Mouse (Mus musculus): ENCODE data around the gene Eea1.
"Not testable (repeated sequence)": the region's sequence is repeated elsewhere in the genome, so short reads cannot be mapped to it uniquely, and the experiment has no call there.

Gene Eea1

DNA sequence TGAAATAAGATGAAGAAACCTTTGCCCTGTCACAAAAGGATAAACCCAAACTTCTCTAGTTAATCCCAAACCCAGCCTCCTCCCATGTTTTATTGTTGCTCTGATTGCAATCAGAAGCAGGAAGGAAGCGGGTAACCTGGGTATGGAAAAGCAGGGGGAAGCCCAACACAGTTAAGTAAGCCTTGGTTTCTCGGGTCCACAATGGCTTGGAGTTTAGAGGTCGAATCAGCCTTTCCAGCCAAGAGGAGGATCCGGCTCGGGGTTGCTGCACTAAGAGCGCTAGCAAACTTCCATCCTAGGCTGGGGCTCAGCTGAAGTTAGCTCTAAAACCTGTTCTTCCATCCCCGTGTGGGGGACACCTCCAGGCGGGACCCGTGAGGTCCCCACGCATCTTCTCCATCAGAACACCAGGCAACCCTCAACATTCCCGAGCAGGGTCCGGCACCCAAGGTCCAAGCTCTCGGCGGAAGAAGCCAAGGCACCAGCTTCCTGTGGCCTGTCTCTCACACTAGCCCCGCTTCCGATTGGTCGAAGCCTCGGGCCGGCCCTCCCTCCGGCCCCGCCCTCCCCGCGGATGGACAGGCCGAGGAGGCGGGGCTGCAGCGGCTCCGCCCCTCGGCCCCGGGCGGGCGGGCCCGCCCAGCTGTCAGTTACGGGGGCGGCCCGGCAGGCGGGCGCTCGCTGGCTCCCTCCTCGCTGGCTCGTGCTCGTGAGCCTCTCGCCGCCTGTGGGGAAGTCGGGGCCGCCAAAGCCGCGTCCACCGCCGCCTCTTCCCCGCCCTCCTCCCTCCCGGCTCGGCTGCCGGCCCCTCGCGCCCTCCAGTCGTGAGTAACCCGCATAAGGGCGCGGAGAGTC is at the start of gene Eea1:
Eea1 (plus strand) TSS at position 605 of the 855 bp plus-strand sequence.
- peak; percentile 96 for DNase-seq (ENCODE audit: low spot score)

DNA sequence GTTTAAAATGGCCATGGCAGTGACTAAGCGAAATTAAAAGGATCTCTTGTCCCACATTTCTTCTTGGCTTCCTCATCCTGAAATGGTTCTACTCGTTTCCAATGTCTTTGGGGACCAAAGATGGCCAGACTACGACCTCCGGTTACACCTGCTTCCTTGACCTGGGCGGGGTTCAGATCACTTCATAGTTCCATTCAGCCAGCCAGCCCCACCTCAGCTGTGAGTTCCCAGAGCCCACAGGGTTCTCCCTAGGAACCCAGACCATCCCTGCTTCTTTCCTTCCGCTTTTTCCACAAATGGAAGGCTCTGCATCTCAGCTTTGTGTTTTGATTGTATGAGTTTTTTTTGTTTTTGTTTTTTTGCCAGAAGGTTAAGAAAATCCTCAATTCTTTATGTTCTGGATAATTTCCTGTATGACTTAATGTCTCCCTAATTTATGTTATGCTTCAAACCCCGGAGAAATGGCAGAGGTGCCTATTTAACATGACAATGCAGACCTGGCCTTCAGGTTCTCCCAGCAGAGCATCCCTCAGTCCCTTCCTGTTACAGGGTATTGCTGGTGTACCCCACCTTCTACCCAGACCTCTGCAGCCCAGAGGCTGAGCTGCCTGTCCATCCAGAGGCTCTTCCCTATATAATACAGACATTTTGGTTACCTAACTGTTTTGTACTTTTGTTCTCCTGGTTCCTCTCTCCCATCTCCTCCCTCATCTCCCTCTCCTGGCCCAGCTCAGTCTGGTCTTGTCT is 49.1 kb upstream of the Eea1 start:
- no peak for DNase-seq (ENCODE audit: low spot score)

DNA sequence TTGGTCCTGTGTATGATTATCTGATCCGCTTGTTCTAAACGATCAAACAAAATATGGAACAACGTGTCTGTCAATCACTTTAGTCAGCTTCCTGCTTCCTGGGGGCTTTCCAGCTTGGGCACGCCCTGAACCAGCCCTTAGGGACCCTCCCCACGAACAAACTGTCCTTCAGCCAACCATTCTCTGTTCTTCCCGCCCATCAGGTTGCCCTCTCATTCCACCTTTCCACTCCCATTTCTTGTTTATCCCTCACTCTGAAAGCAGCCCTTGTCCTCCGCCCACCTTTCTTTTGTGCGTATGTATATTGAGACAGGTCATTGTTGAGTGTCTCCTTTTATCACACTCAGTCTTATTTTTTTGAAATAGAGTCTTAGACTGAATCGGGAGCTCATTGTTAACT is 48.3 kb upstream of the Eea1 start:
- no peak for DNase-seq (ENCODE audit: low spot score)

DNA sequence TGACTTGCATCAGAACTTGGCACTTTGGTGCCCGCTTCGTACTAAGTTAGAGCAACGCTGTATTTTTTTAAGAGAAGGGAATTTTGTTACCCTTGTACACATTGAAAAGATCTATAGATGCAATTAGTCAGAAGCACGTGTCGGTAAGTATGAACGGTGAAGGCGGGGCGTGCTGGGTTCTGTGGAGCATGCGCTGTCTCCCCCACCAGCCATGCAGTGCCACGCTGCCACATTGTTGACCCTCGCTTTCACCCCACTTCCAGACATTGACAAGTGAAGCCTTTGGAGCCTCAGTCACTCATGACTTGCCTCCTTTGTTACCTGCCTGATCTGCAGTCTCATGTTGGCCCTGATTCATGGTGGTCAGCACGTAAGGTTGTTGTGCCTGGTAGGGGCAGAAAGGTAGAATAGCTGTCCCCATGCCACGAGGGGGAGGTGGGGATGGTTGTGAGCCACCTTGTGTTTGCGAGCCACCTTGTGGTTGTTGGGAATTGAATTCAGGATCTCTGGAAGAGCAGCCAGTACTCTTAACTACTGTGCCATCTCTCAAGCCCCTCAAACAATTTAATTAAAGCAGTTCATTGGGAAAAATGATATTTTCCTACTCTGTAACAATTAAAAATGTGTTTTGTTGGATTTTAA is 47.0 kb upstream of the Eea1 start:
- no peak for DNase-seq (ENCODE audit: low spot score)

DNA sequence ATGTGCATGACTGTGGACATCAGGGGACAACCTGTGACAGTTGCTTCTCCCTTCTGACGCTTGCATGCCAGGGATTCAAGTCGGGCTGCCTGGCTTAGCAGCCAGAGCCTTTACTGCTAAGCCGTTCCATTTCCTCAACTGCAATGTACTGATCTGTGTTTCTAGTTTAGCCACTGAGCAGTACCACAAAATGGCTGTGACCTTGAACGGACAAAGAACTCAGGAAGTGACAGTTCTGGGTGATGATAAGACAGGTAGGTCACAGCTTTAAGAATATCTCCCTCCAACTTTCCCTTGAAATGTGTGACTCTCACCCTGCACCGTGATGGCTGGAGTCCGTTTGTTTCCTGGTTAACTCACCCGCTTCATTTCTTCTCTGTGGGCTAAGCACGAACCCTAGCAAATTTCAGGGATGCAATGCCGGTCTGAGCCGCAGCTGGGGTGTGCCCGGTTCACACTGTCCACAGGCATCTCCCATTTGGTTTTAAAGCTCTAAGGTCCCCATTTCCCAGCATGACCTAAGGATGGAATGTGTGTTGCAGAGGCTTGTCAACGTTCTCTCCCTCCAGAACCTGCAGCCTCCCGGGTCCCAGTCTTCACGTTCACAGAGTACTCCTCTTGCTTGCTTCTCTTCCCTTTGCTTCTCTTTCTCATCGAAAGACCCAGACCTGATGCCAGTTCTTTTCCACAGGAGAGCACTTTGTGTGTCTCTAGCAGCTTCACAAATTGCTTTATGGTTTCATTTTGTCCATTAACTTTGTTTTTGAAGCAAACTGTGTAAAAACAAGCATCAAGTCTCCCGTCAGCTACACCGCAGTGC is 46.2 kb upstream of the Eea1 start:
- no peak for DNase-seq (ENCODE audit: low spot score)

DNA sequence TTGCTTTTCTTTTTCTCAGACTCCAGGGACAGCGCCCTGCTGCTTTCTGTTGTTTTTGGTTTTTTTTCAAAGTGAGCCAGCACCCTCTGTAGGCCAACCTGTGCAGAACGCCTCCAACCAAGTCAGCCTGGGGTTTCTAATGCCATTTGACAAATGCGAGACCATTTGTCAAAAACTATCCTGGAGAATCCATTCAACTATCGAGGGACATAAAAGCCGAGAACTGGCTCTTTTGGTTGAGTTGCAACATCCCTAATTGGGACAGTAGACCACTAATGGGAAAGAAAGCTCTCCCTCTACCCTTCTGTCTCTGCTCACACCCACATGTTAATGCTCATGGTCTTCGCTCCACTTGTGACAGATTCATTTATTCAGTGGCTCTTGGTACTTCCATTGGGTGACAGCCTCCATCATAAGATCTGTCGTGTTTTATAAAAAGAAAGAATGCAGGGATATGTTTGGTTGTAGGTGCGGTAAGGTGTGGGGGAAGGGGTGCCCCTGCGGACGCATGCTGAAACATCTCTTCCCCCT is 45.5 kb upstream of the Eea1 start:
- DNase-seq (ENCODE audit: low spot score), result peak; percentile 70

DNA sequence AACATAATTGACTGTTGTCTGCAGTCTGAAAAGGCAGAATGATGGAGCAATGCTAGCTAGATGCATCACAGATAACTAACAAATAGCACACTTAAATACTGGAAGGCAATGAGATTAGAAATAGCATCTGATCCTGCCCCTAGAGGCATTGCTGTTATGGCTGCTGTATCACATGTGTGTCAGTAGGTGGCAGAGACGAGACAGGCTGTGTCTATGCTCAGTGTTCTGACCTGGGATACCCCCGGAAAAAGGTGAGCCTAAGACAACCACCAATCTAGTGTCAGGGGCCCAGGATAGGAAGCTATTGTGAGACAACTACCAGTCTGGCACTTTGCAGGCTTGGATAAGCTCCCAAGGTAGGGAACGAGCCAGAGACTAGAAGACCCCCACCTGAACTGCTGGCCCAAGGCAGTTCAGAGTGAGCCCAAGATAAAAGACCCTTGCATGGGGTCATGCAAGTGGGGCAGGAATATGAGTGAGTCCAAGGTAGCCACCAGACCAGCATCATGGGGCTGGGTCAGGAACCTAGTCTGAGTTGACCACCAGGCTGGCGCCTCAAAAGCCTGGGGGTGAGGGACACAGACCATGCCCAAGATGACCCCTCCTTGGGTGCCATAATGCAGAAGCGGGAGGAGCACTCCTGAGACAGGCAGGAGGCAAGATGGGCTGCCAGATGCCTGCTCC is 41.8 kb upstream of the Eea1 start:
- DNase-seq (ENCODE audit: low spot score), result no peak

DNA sequence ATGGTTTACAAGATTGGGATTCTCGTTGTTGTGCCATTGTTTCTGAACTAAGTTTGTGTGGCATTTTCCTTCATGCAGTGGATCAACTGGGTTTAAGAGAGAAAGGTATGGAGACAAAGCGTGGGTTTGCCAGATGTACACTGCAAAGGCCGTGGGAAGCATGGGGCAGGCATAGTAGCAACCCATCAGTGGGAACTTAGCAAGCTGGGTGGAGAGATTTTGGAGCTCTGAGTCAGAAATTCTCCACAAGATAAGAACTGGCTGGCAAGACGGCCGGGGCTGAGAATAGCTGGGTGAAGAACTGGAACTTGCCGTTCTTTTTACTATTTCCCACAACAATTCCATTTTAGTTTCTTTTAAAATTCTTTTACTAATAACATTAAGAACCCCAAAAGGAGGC is 35.8 kb upstream of the Eea1 start:
- DNase-seq (ENCODE audit: low spot score), result no peak

DNA sequence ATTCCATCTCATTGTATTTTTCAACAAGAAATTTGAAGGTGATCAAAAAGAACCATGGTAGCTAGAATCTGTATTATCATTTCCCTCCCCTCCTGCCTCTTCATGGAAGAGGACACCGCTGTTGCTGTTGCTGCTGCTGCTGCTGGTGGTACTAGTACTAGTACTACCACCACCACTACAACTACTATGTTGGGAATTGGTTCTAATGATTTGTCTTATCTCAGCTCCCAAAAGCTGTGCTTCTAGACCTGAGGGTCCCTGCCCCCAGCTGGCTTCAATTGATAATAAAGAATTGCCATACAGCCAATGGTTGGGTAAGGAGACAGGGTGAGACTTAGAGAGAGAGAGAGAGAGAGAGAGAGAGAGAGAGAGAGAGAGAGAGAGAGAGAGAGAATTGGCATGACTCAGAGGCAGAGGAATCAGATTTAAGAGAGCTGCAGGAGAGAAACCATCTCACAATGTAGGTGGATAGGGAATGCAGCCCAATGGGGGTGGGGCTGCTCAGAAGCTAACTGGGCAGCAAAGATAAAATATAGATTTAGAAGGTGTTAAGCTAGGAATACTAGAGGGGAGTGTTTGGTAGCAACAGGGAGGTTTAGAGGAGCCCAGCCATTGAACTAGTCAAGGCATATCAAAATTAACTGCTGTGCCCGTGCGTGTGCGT is 31.1 kb upstream of the Eea1 start:
- DNase-seq (ENCODE audit: low spot score), result no peak

DNA sequence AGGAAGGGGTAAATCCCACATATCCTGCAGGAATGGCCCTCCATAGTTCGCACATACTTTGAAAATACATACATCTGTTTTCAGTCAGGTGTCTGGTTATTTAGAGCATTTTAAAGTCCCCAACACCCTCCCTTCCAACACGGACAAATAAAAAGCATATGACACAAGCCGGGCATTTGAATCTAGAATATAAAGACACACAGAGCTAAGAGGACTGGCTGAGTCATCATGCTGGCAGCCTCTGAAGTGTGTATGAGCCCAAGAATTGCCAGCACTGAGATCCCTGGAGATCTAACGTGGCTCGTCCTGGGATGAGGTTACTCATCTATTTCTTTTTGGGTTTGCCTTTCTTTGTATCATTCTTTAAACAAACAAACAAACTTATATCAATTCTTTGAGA is 29.4 kb upstream of the Eea1 start:
- DNase-seq (ENCODE audit: low spot score), result no peak

DNA sequence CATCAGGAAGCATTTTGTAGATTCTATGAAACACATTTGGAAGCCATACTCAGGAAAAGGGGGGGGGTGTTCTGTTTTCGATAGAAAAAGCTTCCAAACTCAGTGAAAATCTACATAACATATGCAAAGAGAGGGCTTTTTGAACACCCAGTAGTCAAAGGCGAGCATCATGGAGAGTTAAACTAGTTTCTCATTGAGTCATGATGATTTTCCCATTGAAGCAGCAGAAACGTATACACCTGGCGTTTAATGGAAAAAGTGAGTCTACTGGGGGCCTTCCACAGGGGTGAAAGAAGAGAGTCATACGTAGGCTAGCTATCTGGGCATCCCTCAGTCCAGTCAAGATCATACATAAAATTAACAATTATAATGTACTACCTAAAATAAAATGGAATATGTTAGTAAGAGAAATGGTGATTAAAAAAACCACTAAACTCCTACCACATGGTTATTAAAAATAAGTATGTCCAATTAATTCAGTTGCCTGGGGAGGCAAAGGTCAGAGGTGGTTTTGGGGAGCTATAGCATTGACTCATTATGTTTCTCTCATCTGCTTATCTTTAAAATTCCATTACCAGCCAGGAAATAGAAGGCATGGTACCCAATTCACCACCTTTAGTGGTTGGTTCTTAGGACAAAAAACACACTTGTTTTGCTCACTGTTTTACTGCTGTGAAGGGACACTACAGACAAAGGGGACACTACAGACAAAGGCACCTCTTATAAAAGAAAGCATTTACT is 25.8 kb upstream of the Eea1 start:
- no peak for DNase-seq (ENCODE audit: low spot score)

DNA sequence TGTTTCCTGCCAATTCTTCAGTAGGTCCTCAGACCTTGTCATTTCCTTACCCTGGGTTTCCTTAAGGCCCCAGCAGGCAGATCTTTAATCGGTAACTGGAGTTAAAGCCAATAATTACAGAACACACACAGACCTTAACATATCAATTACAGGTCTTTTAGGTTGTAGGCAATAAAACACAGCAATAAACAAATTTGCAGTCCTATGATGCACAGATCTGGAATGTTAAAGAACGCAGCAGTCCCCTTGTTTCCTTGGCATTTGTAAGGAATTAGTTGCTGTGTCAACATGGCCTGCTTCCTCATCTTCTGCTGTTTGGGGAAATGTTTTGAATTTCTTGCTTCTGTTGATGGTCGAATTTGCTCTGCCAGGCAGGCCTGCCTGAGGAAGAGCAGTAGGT is 21.7 kb upstream of the Eea1 start:
- DNase-seq (ENCODE audit: low spot score), result no peak

DNA sequence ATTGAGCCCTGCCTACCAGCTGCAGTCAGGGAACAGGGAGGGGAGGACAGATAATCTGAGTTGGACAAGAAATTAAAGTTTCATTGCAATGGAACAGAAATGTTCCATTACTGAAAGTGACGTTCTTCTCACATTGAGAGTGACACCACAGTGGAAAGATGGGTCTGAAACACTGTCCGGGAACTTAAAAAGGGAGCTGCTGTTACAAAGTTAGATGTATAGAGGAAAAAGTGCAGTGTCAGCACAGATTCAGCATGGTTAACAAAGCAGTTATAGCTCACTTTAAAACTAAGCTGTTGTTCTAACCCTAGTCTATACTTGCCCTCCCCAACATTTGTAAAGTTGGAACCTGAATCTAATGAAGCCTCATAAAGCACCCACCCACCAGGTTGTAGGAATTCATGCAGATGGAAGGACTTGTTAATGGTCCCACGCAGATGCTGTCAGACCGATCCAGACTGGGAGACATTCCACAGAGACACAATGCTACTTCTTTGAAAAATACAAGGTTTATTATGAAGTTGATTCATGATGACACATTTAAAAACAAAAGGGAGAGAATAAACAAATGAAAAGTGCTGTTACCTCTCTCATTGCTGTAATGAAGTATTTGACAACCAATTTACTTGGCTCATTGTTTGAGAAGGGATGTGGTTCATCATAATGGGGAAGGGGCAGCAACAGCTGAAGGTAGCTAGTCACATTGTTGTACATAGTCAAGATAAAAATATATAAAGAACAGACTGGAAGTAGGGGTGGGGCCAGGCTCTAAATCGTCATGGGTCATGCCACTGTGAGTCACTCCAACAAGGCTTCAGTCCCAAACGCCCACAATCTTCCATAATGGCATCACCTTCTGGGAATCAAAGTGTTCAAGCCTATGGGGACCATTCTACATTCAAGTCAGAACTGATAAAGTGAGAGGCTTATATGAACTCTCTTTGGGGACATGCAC is 16.9 kb upstream of the Eea1 start:
- DNase-seq (ENCODE audit: low spot score), result no peak

DNA sequence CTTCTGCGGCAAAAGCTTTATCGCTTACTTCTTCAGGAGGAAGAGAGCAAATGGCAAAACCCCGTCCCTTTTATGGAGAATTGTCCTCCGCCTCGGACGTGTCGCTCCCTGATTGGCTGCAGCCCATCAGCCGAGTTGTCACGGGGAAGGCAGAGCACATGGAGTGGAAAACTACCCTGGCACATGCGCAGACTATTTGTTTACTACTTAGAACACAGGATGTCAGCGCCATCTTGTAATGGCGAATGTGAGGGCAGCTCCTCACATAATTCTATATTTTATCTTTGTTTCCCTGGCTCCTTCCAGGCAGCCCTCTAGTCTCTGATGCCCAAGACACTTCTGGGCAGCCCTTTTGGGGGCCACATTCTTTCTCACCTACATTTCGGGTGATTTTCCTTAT is 6.8 kb upstream of the Eea1 start:
- not testable (repeated sequence) for DNase-seq (ENCODE audit: low spot score)

DNA sequence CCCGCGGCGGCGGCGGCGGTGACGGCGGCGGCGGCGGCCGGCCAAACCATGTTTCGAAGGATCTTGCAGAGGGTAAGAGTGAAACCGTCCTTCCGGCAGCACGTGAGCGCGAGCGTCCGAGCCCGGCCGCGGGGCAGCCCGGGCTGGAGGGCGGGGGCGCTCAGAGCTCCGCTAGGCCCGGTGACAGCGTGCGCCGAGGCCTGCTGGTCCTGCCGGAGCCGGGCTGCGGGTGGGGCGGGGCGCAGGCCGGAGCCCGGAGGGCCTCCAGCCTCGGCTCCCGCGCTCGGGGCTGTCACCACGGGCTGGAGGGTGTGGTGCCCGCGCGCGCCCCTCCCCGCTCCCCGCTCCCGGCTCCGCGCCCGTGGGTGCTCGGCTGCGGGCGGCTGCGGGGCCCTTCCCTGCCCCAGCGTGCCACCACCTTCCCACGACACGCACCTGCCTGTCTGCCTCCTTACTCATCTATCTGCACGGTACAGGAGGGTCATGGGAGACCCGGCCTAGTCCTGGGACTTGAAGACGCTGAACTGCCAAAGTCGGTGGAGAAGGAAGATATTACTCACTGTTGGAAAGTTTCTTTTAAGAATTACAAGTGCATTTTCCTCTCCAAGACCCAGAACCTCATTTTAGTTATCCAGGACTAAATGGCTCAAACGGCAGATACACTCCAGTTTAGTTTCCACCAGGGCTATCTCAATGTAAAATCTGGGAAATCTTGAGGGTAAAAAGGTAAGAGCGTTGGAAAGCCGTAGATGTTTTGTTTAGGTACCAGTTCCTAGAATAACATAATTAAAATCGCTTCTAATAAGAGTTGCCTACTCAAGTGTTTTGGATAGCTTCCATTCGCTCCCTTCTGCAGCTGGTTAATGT is 684 bp downstream of the Eea1 start:
- DNase-seq (ENCODE audit: low spot score), result no peak

DNA sequence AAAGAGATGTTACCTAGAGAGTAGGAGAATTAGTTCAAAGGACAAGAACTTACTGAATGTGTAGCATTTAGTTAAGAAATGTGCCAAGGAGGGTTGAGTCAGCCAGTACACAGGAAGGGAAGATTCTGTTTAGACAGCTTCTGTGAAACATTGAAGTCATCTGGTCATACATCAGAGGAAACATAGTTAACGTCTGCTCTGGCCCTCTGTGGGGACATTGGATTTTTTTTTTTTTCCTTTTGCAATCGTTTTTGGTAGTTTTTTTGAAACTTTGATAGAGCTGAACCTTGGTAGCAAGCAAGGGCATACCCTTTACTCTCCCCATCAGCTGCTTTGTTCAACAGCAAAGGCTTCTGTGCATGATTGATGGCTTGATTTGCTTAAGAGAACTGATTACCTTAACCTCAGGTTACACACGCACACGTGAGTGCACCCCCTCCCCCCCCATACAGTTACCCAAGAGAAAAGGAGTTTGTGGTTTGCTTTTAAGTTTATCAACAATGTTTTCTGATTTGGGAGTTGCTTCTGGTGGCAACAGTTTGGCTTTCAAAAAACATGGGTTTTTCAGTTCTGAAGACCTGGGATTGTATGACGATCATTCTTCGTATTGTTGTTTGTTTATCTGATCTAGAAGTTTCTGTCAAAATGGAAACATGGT is 1.4 kb downstream of the Eea1 start:
- no peak for DNase-seq (ENCODE audit: low spot score)

DNA sequence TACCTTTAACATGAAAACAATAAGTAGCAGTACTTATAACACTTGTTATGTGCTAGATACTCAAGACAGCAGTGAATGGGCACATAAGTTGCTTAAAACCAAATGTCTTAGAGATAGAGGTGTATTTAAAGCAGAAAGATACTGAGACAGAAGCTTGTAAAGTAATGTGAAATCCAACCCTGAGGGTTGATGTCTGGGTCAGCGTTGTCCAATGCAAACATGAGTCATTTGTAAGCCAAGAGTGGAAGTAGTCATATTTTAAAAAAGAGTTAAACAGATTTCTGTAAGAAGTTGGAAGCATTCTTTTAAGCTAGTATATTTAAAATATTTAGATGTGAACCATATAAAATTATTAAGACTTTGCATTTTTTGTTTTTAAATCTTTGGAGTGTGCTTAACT is 4.6 kb downstream of the Eea1 start:
- DNase-seq (ENCODE audit: low spot score), result no peak

Data from testis, postnatal 10 days (tissue).